Mouse (Mus musculus) erythroid progenitor cell, adult 5-6 weeks (primary cell): Measurements from ENCODE around the gene Zkscan5. TPM values are rescaled to one million over a fixed set of nuclear protein-coding genes. Genes with fewer than 3 reads are reported as not detected.
"Not testable (repeated sequence)": the region's sequence is repeated elsewhere in the genome, so short reads cannot be mapped to it uniquely, and the experiment has no call there.

ENCODE experiments used
- ATAC-seq: replicated peaks from 2 replicates; pipeline ENCODE4 v1.8.0; 2016; ENCODE audit warnings: moderate number of reproducible peaks, mild to moderate bottlenecking, moderate TSS enrichment, inconsistent platforms; ENCODE audit not compliant: poor library complexity, low FRiP score, severe bottlenecking
- total RNA-seq, 2 experiments: library from RNA; stranded (forward) in 1 of 2; stranded (reverse) in 1 of 2; fragments of 150-400 nt in 1 of 2; fragments of 186-747, 209-891 nt in 1 of 2; gene quantifications; 2 replicates each; pipeline versions ENCODE4 v1.2.3 to v1.2.4; 2015 to 2017; ENCODE audit warnings: low replicate concordance in 2 of 2

The Zkscan5 gene
- total RNA-seq, 2 experiments from 2014 or later, result 4.2 to 5.0 TPM

DNA sequence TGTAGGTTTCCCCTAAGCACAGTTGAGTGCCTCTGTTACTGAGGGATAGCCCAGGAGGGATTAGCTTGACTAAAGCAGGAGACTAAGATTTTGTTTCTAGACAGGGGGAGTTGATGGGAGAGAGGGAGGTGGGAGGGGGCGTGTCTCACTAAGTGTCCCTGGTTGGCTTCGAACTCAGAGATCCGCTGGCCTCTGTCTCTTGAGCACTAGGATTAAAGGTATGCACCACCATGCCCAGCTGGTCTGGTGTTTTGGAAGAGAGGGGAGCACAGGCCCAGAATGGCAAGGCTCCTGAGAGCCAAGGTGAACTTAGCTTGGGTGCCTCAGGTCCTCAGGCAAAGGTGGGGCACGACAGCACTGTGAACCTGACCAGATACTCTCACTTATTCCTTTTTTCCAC, 7.0 kb downstream of the Zkscan5 start:
- ATAC-seq, result no peak

- no peak for ATAC-seq
These were observed 7.9 kb downstream of the Zkscan5 start for GRCm38 (mm10) chr5:145212216-145212615.

DNA sequence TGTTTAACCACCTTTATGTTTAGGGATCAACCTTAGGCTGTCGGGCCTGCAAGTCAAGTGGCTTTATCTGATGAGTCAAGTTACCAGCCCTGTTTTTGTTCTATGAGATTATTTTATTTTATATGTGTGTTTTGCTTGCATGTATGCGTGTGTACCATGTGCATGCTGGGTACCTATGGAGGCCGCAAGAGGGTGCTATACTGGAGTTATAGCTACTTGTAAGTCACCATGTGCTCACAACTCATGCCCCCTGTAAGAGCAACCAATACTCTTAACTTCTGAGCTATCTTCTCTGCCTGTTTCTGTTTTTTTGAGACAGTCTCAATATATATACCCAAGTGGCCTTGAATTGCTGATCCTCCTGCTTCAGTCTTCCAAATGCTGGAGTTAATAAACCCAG, 9.1 kb downstream of the Zkscan5 start:
- ATAC-seq, result no peak

- ATAC-seq, result no peak
These were observed 10.3 kb downstream of the Zkscan5 start for GRCm38 (mm10) chr5:145214679-145215078.

DNA sequence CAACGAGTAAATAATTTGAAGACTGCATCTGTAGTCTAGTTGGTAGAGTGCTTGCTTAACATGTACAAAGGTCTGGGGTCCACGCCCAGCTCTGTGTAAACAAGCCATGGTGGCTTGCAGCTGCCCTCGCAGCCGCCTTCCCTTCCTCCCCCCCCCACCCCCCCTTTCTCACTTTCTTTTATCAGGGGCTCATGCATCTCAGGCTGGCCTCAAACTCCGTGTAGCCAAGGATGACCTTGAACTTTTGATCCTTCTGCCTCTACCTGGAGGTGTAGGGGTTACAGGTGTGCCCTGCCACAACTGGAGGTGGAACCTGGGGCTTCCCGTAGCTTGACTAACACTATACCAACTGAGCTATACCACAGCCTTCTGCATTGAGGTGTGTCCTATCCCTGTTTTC, 13.4 kb downstream of the Zkscan5 start:
- ATAC-seq, result no peak

GRCm38 (mm10) chr5:145218206-145218605, 13.8 kb downstream of the Zkscan5 start:
- no peak for ATAC-seq

GRCm38 (mm10) chr5:145218671-145219070, 14.3 kb downstream of the Zkscan5 start:
- ATAC-seq, result no peak

DNA sequence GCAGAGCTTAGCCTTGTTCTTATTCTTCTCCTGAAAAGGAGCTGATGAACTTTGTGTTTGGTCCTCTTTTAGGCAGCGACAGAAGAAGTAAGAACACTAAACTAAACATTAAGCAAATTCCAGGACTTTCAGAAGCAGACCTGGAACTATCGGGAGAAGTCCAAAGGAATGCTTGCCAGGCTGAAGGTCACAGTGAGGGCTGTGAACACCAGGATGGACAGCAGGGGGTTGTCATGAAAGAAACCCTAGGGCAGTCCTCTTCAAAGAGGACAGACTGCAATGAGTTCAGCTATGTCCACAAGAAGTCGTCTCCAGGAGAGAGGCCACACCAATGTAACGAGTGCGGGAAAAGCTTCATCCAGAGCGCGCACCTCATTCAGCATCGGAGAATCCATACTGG, 15.6 kb downstream of the Zkscan5 start:
- no peak for ATAC-seq

GRCm38 (mm10) chr5:145222840-145223239, 18.5 kb downstream of the Zkscan5 start:
- no peak for ATAC-seq

DNA sequence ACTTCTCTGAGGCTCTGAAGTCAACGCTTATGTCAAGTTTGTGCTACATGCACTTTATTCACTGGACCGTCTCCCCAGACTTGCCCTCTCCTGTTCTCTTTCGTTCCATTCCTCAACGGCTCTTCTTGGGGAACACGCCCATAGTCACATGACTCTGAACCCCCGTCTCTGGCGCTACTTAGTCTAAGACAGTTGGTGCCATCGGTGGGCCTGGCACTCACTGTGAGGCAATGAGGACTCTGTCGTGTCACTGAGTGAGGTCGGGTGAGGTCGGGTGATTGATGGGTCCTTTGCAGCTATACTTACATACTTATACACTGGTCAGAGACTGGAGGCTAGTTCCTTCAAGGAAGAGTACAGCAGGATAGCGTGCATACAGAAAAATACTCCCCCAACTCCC, 19.0 kb downstream of the Zkscan5 start:
- ATAC-seq, result no peak

- ATAC-seq, result no peak
These were observed 22.1 kb downstream of the Zkscan5 start for GRCm38 (mm10) chr5:145226453-145226852.

DNA sequence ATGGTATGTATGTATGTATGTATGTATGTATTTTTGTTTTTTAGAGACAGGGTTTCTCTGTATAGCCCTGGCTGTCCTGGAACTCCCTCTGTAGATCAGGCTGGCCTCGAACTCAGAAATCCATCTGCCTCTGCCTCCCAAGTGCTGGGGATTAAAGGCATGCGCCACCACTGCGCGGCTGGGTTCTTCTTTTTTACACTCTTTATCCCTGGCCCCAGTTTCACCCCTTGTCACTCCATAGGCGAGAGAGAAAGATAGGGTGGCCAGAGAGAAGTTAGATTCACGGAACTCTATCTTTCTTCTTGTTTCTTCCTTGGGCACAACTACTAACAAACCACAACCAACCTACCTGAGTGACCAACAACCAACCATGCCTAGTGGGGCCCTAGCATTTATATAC, 24.9 kb downstream of the Zkscan5 start:
- ATAC-seq, result not testable (repeated sequence)

DNA sequence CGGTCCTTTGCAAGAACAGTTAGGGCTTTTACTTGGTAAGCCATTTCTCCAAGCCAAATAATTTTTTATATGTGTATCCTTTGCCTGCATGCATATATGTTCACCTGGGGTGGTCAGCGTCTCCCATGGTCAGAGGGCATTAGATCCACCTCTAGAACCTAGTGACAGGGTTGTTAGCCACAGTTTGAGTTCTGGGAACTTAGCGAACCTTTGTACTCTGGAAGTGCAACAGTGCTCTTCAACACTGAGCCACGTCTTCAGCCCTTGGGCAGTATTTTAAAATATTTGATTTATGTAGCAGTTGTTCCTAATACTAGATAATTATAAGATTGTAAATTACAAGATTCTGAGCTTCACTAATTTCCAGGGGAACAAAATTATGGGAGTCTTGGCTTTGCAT, 26.3 kb downstream of the Zkscan5 start:
- no peak for ATAC-seq

DNA sequence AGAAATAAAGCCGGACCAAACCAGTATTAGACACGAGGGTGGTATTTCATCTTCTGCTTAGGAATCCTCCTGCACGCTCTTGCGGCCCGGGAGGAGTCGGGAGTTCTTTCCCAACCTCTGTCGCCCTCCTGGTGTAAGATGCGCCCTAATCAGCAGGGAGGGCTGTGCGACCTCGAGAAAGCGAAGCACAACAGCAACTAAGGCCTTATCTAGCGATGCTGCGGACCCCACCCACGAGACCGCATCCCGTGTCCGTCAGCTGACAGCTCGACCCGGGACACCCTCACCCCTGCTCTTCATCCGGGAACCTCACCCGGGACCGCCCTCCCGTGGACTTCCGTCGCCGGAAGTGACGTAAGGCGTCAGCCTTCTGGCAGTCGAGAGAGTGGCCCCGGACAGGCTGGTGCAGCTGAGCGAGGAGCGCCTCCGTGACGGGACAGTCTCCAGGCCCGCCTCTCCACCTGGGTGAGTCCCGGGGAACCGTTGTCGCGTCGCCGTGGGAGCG, 27.1 kb downstream of the Zkscan5 start, which contains the start of gene Zfp655:
Gene Zfp655 (plus strand): TSS at position 349 of the 505 bp plus-strand sequence.
- peak; percentile 98 for ATAC-seq

DNA sequence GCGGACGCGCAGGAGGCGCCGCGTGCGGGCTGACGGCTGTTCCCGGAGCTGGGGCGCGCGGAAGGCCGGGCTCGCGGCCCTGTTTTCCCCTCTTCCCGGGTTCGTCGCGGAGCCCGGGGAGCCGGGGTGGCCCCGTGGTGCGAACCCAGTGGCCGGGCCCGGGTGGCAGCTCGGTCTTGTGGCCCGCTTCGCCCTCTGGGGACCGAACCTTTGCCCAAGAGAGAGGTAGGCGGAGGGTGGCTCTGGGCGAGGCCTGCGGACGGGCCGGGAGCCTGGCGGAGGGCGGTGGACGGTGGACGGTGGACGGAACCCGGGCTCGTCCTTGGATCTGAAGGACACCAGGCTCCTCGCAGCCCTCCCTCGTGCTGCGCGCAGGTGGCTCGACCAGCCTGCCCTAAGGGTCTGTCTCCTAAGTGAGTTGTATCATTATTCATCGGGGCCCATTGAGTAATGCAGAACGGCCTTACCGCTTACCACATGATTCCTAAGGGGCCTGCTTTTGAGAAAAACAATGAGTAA, 27.6 kb downstream of the Zkscan5 start:
- peak; percentile 46; the same call in 1 of the 2 replicates for ATAC-seq

DNA sequence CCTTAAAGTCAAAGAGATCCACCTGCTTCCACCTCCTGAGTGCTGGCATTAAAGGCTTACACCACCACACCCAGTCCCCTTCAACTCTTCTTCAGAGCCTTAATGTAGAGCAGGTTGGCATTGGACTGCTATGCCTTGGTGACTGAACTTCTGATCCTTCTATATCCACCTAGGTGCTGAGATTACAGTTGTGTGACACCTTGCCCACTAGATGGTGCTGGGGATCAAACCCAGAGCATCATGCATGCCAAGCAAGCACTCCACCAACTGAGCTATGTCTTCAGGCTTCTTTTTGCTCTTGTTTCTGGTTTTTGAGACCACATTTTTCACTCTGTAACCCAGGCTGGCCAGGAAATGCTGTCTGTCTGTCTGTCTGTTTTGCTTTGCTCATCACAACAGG, 30.3 kb downstream of the Zkscan5 start:
- ATAC-seq, result no peak

- ATAC-seq, result no peak
These were observed 45.2 kb downstream of the Zkscan5 start for GRCm38 (mm10) chr5:145249520-145249919.

Other genes starting within 250 kb of the Zkscan5 start
- not detected in 2 replicates for gene Smurf1, start 238.7 kb upstream of the Zkscan5 start, total RNA-seq (2015; ENCODE audit: low replicate concordance)
- 1.9 and 2.1 TPM in 2 replicates for gene Smurf1, start 238.7 kb upstream of the Zkscan5 start, total RNA-seq (2017; ENCODE audit: low replicate concordance)
- not detected in 2 replicates for gene Gm4871, start 171.8 kb upstream of the Zkscan5 start, total RNA-seq (2015; ENCODE audit: low replicate concordance)
- not detected in 2 replicates for gene Gm4871, start 171.8 kb upstream of the Zkscan5 start, total RNA-seq (2017; ENCODE audit: low replicate concordance)
- not detected in 2 replicates for gene 1700018F24Rik, start 161.6 kb upstream of the Zkscan5 start, total RNA-seq (2015; ENCODE audit: low replicate concordance)
- not detected in 2 replicates for gene 1700018F24Rik, start 161.6 kb upstream of the Zkscan5 start, total RNA-seq (2017; ENCODE audit: low replicate concordance)
- gene Arpc1a, start 120.7 kb upstream of the Zkscan5 start, total RNA-seq (2015; ENCODE audit: low replicate concordance), result 54.9 and 76.0 TPM in 2 replicates
- gene Arpc1a, start 120.7 kb upstream of the Zkscan5 start, total RNA-seq (2017; ENCODE audit: low replicate concordance), result 17.3 and 34.7 TPM in 2 replicates
- gene Kpna7, start 120.5 kb upstream of the Zkscan5 start, total RNA-seq (2015; ENCODE audit: low replicate concordance), result not detected in 2 replicates
- not detected in 2 replicates for gene Kpna7, start 120.5 kb upstream of the Zkscan5 start, total RNA-seq (2017; ENCODE audit: low replicate concordance)
- 42.8 and 47.6 TPM in 2 replicates for gene Arpc1b, start 90.3 kb upstream of the Zkscan5 start, total RNA-seq (2015; ENCODE audit: low replicate concordance)
- 29.4 and 33.0 TPM in 2 replicates for gene Arpc1b, start 90.3 kb upstream of the Zkscan5 start, total RNA-seq (2017; ENCODE audit: low replicate concordance)
- gene Pdap1, start 64.3 kb upstream of the Zkscan5 start, total RNA-seq (2015; ENCODE audit: low replicate concordance), result 33.5 and 34.4 TPM in 2 replicates
- 85.3 and 103 TPM in 2 replicates for gene Pdap1, start 64.3 kb upstream of the Zkscan5 start, total RNA-seq (2017; ENCODE audit: low replicate concordance)
- gene Bud31, start 64.2 kb upstream of the Zkscan5 start, total RNA-seq (2015; ENCODE audit: low replicate concordance), result 91.0 and 168 TPM in 2 replicates
- 128 and 139 TPM in 2 replicates for gene Bud31, start 64.2 kb upstream of the Zkscan5 start, total RNA-seq (2017; ENCODE audit: low replicate concordance)
- gene Ptcd1, start 37.5 kb upstream of the Zkscan5 start, total RNA-seq (2015; ENCODE audit: low replicate concordance), result 4.2 and 13.7 TPM in 2 replicates
- 8.1 and 8.5 TPM in 2 replicates for gene Ptcd1, start 37.5 kb upstream of the Zkscan5 start, total RNA-seq (2017; ENCODE audit: low replicate concordance)
- 29.8 and 37.8 TPM in 2 replicates for gene Cpsf4, start 37.3 kb upstream of the Zkscan5 start, total RNA-seq (2015; ENCODE audit: low replicate concordance)
- gene Cpsf4, start 37.3 kb upstream of the Zkscan5 start, total RNA-seq (2017; ENCODE audit: low replicate concordance), result 33.1 and 36.8 TPM in 2 replicates
- gene Atp5j2, start 12.5 kb upstream of the Zkscan5 start, total RNA-seq (2015; ENCODE audit: low replicate concordance), result 185 and 225 TPM in 2 replicates
- gene Atp5j2, start 12.5 kb upstream of the Zkscan5 start, total RNA-seq (2017; ENCODE audit: low replicate concordance), result 43.9 and 68.5 TPM in 2 replicates
- 5.9 and 10.8 TPM in 2 replicates for gene Zkscan14, start 2.7 kb upstream of the Zkscan5 start, total RNA-seq (2015; ENCODE audit: low replicate concordance)
- 8.1 and 14.2 TPM in 2 replicates for gene Zkscan14, start 2.7 kb upstream of the Zkscan5 start, total RNA-seq (2017; ENCODE audit: low replicate concordance)
- 21.4 and 30.6 TPM in 2 replicates for gene Zfp655, start 27.2 kb downstream of the Zkscan5 start, total RNA-seq (2015; ENCODE audit: low replicate concordance)
- 16.3 and 21.6 TPM in 2 replicates for gene Zfp655, start 27.2 kb downstream of the Zkscan5 start, total RNA-seq (2017; ENCODE audit: low replicate concordance)
- 2.9 and 4.2 TPM in 2 replicates for gene Zscan25, start 75.9 kb downstream of the Zkscan5 start, total RNA-seq (2015; ENCODE audit: low replicate concordance)
- not detected in 2 replicates for gene Zscan25, start 75.9 kb downstream of the Zkscan5 start, total RNA-seq (2017; ENCODE audit: low replicate concordance)
- gene Cyp3a57, start 140.7 kb downstream of the Zkscan5 start, total RNA-seq (2015; ENCODE audit: low replicate concordance), result not detected in 2 replicates
- gene Cyp3a57, start 140.7 kb downstream of the Zkscan5 start, total RNA-seq (2017; ENCODE audit: low replicate concordance), result not detected in 2 replicates